Mouse (Mus musculus): ENCODE data around the gene Gm48552.

Gene Gm48552

GRCm38 (mm10) chr10:81421041-81421796, 32.4 kb downstream of the Gm48552 start:
- no peak for DNase-seq

GRCm38 (mm10) chr10:81421797-81422100, 32.9 kb downstream of the Gm48552 start:
- DNase-seq, result peak; percentile 35

- DNase-seq, result peak; percentile 32
Observed at GRCm38 (mm10) chr10:81422191-81422590, 33.4 kb downstream of the Gm48552 start.

GRCm38 (mm10) chr10:81422661-81423217, 33.9 kb downstream of the Gm48552 start:
- peak; percentile 11 for DNase-seq

GRCm38 (mm10) chr10:81423476-81424245, 34.9 kb downstream of the Gm48552 start:
- DNase-seq, result peak; percentile 16

GRCm38 (mm10) chr10:81424246-81425051, 35.6 kb downstream of the Gm48552 start:
- DNase-seq, result peak; percentile 84

- peak; percentile 73 for DNase-seq
Observed at GRCm38 (mm10) chr10:81425236-81425850, 36.5 kb downstream of the Gm48552 start.

- DNase-seq, result peak; percentile 42
Observed at GRCm38 (mm10) chr10:81426081-81426671, 37.4 kb downstream of the Gm48552 start.

GRCm38 (mm10) chr10:81426897-81427296, 38.1 kb downstream of the Gm48552 start:
- DNase-seq, result peak; percentile 66

GRCm38 (mm10) chr10:81427327-81427726, 38.5 kb downstream of the Gm48552 start:
- DNase-seq, result no peak

- DNase-seq, result peak; percentile 36
Observed at GRCm38 (mm10) chr10:81427804-81428506, 39.1 kb downstream of the Gm48552 start.

- peak; percentile 19 for DNase-seq
Observed at GRCm38 (mm10) chr10:81428507-81428870, 39.7 kb downstream of the Gm48552 start.

GRCm38 (mm10) chr10:81429092-81429491, 40.3 kb downstream of the Gm48552 start:
- no peak for DNase-seq

GRCm38 (mm10) chr10:81429605-81430061, 40.8 kb downstream of the Gm48552 start:
- peak; percentile 95 for DNase-seq

GRCm38 (mm10) chr10:81430141-81430830, 41.5 kb downstream of the Gm48552 start:
- peak; percentile 83 for DNase-seq

GRCm38 (mm10) chr10:81430831-81431525, 42.2 kb downstream of the Gm48552 start:
- DNase-seq, result peak; percentile 80

GRCm38 (mm10) chr10:81431526-81432168, 42.8 kb downstream of the Gm48552 start:
- peak; percentile 93 for DNase-seq

- DNase-seq, result peak; percentile 52
Observed at GRCm38 (mm10) chr10:81432169-81432867, 43.5 kb downstream of the Gm48552 start.

- peak; percentile 98 for DNase-seq
Observed at GRCm38 (mm10) chr10:81432868-81433262, 44.1 kb downstream of the Gm48552 start.
